Mouse (Mus musculus) MEL (cell line): Measurements from ENCODE around the gene Hspa2. TPM values are rescaled to one million over a fixed set of nuclear protein-coding genes. Genes with fewer than 3 reads are reported as not detected.
"Not testable (repeated sequence)": the region's sequence is repeated elsewhere in the genome, so short reads cannot be mapped to it uniquely, and the experiment has no call there.

Source experiments
- DNase-seq: peaks from one replicate; pipeline ENCODE4 v3.0.0; 2011; ENCODE audit warnings: low read depth, low spot score
- H3K27ac ChIP-seq: 2 replicates; pipeline ENCODE4 v1.5.1; 2012; ENCODE audit warnings: low read depth, mild to moderate bottlenecking, control low read depth, low read length, moderate library complexity; ENCODE audit not compliant: control insufficient read depth
- H3K27me3 ChIP-seq, 2 experiments: fragments of 150-350 bp in 1 of 2; sonication (generic) in 1 of 2; 2 replicates each; pipeline ENCODE4 v1.6.1; 2012; ENCODE audit warnings: low read length in 2 of 2, mild to moderate bottlenecking in 2 of 2, improper control_type of control experiment in 1 of 2, moderate library complexity in 1 of 2; ENCODE audit not compliant: insufficient read depth in 2 of 2, control insufficient read depth in 1 of 2
- H3K36me3 ChIP-seq, 2 experiments: 2 replicates each; pipeline ENCODE4 v1.6.1; 2012 to 2014; ENCODE audit warnings: low read length in 2 of 2, improper control_type of control experiment in 1 of 2, inconsistent platforms in 1 of 2, mild to moderate bottlenecking in 1 of 2; ENCODE audit not compliant: insufficient read depth in 2 of 2, control insufficient read depth in 1 of 2
- H3K4me1 ChIP-seq, 2 experiments: fragments of 150-350 bp in 1 of 2; sonication (generic) in 1 of 2; 2 replicates each; pipeline ENCODE4 v1.6.1; 2012; ENCODE audit warnings: low read length in 2 of 2, improper control_type of control experiment in 1 of 2, mild to moderate bottlenecking in 1 of 2; ENCODE audit not compliant: insufficient read depth in 2 of 2, control insufficient read depth in 1 of 2
- H3K4me3 ChIP-seq, 2 experiments: fragments of 150-350 bp in 1 of 2; sonication (generic) in 1 of 2; 2 replicates each; pipeline ENCODE4 v1.5.1; 2012; ENCODE audit warnings: low read depth in 2 of 2, low read length in 2 of 2, mild to moderate bottlenecking in 2 of 2, moderate library complexity in 2 of 2, control low read depth in 1 of 2, improper control_type of control experiment in 1 of 2; ENCODE audit not compliant: control insufficient read depth in 1 of 2, insufficient read depth in 1 of 2
- H3K79me2 ChIP-seq: 2 replicates; pipeline ENCODE4 v1.6.1; 2012; ENCODE audit warnings: mild to moderate bottlenecking, low read length, moderate library complexity; ENCODE audit not compliant: control insufficient read depth, poor library complexity, insufficient read depth
- H3K9ac ChIP-seq: 2 replicates; pipeline ENCODE4 v1.6.1; 2012; ENCODE audit warnings: low read depth, mild to moderate bottlenecking, control low read depth, low read length, moderate library complexity; ENCODE audit not compliant: control insufficient read depth, poor library complexity, severe bottlenecking
- H3K9me3 ChIP-seq: fragments of 150-350 bp; sonication (generic); replicated peaks from 2 replicates; pipeline ENCODE4 v1.6.1; 2012; ENCODE audit warnings: mild to moderate bottlenecking, low read length, improper control_type of control experiment, moderate library complexity; ENCODE audit not compliant: insufficient read depth
- E2F4 ChIP-seq: IDR thresholded peaks from 2 replicates; pipeline ENCODE4 v1.6.1; 2011; ENCODE audit warnings: low read depth, low read length, improper control_type of control experiment, borderline replicate concordance
- ETS1 ChIP-seq: IDR thresholded peaks from 2 replicates; pipeline ENCODE4 v1.6.1; 2012; ENCODE audit warnings: low read depth, mild to moderate bottlenecking, inconsistent platforms, low read length, improper control_type of control experiment, moderate library complexity
- MAFK ChIP-seq: IDR thresholded peaks from 2 replicates; pipeline ENCODE4 v1.6.1; 2011; ENCODE audit warnings: low read depth, mild to moderate bottlenecking, low read length, improper control_type of control experiment, borderline replicate concordance
- MEF2A ChIP-seq: IDR thresholded peaks from 2 replicates; pipeline ENCODE4 v1.6.1; 2014; ENCODE audit warnings: low read depth, mild to moderate bottlenecking, inconsistent platforms, low read length, improper control_type of control experiment; ENCODE audit not compliant: poor library complexity, insufficient replicate concordance, severe bottlenecking; ENCODE audit errors: extremely low read depth
- MXI1 ChIP-seq: IDR thresholded peaks from 2 replicates; pipeline ENCODE4 v1.6.1; 2011; ENCODE audit warnings: mild to moderate bottlenecking, low read depth, low read length, improper control_type of control experiment
- MYB ChIP-seq: IDR thresholded peaks from 2 replicates; pipeline ENCODE4 v1.6.1; 2011; ENCODE audit warnings: mild to moderate bottlenecking, low read depth, low read length, improper control_type of control experiment
- MYC ChIP-seq: IDR thresholded peaks from 2 replicates; pipeline ENCODE4 v1.6.1; 2011; ENCODE audit warnings: low read depth, mild to moderate bottlenecking, low read length, improper control_type of control experiment, moderate library complexity
- NRF1 ChIP-seq: IDR thresholded peaks from 2 replicates; pipeline ENCODE4 v1.6.1; 2014; ENCODE audit warnings: low read depth, mild to moderate bottlenecking, inconsistent platforms, low read length, improper control_type of control experiment, moderate library complexity; ENCODE audit not compliant: poor library complexity, insufficient read depth, severe bottlenecking
- POLR2AphosphoS2 ChIP-seq: IDR thresholded peaks from 2 replicates; pipeline ENCODE4 v1.6.1; 2011; ENCODE audit warnings: low read length, improper control_type of control experiment
- RAD21 ChIP-seq: IDR thresholded peaks from 2 replicates; pipeline ENCODE4 v1.6.1; 2011; ENCODE audit warnings: mild to moderate bottlenecking, low read depth, low read length, improper control_type of control experiment
- TBP ChIP-seq: IDR thresholded peaks from 2 replicates; pipeline ENCODE4 v1.8.0; 2011; ENCODE audit warnings: low read depth, low read length, improper control_type of control experiment
- ZMIZ1 ChIP-seq: IDR thresholded peaks from 2 replicates; pipeline ENCODE4 v1.6.1; 2012; ENCODE audit warnings: low read depth, mild to moderate bottlenecking, inconsistent platforms, low read length, improper control_type of control experiment, moderate library complexity
- ZNF384 ChIP-seq: IDR thresholded peaks from 2 replicates; pipeline ENCODE4 v1.6.1; 2012; ENCODE audit warnings: low read depth, mild to moderate bottlenecking, inconsistent platforms, low read length, improper control_type of control experiment
- polyA plus RNA-seq, 2 experiments: library from polyadenylated mRNA; stranded (reverse) in 1 of 2; unstranded in 1 of 2; fragments of >175 nt in 1 of 2; fragments of >200 nt in 1 of 2; gene quantifications; 2 replicates each; pipeline versions ENCODE4 v1.2.1 to v1.2.4; 2012; ENCODE audit warnings: low replicate concordance in 2 of 2, low read depth in 1 of 2; ENCODE audit not compliant: insufficient read length in 2 of 2, insufficient read depth in 1 of 2, missing spikeins in 1 of 2
- total RNA-seq: library from RNA; depleted of rRNA; stranded (reverse); fragments of 300-350 nt; gene quantifications from 2 replicates; pipeline ENCODE4 v1.2.3, GENCODE M21; 2012

The Hspa2 gene
- total and polyA plus RNA-seq, 3 experiments = 6.6 to 9.3 TPM; not detected in 1

- Histone ChIP-seq H3K4me1 (no peaks in the 10 kb centered on the region), H3K9ac (no peak overlapping the region), H3K27ac (no peak overlapping the region), H3K9me3 (no peaks in the 10 kb centered on the region), H3K79me2 (no peaks in the 10 kb centered on the region), H3K27me3 (peaks cover 3 to 8% of the 10 kb centered on the region in 2 experiments; a peak in 3 of 4 replicates), H3K36me3 (no peaks in the 10 kb centered on the region), H3K4me3 (no peak overlapping the region)
- no peak for TF ChIP-seq MXI1
- TF ChIP-seq ZMIZ1 = no peak
- no peak for TF ChIP-seq MEF2A
- no peak for TF ChIP-seq E2F4
- no peak for TF ChIP-seq MYC
- TF ChIP-seq MAFK = no peak
- no peak for TF ChIP-seq ETS1
- TF ChIP-seq POLR2AphosphoS2 = no peak
- TF ChIP-seq ZNF384 = no peak
- DNase-seq = no peak
Observed at GRCm38 (mm10) chr12:76435084-76435483, 31.1 kb downstream of the Hspa2 start.

DNA sequence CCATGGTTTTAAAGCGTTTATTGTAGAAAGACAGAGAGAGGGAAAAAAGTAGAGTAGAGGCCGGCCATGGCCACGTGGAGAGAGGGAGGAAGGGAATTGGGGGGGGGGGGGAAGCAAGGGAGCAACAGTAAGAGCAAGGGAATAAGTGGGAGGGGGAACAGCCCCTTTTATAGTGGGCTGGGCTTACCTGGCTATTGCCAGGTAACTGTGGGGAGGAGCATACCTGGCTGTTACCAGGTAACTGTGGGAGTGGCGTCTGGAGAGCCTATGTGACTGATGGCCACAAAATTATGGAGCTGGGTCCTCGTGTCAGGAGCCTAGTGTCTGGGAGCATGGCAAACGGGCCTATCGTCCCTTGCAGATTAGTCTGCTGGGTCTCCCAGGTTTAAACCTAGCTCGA lies 31.6 kb downstream of the Hspa2 start:
- H3K4me3 ChIP-seq = no peak overlapping the region
- DNase-seq = no peak
- no peaks in the 10 kb centered on the region for H3K9me3 ChIP-seq
- no peak overlapping the region for H3K9ac ChIP-seq
- no peaks in the 10 kb centered on the region for H3K36me3 ChIP-seq
- no peak for TF ChIP-seq MYB
- no peak for TF ChIP-seq RAD21
- no peak for TF ChIP-seq NRF1
- no peaks in the 10 kb centered on the region for H3K79me2 ChIP-seq
- no peaks in the 10 kb centered on the region for H3K4me1 ChIP-seq
- peaks cover 3 to 8% of the 10 kb centered on the region in 2 experiments; a peak in 3 of 4 replicates for H3K27me3 ChIP-seq
- no peak overlapping the region for H3K27ac ChIP-seq

GRCm38 (mm10) chr12:76443488-76443887 lies 39.5 kb downstream of the Hspa2 start:
- not testable (repeated sequence) for H3K9me3 ChIP-seq, DNase-seq, H3K4me1 ChIP-seq, H3K4me3 ChIP-seq, H3K9ac ChIP-seq, H3K27me3 ChIP-seq, H3K27ac ChIP-seq
- H3K79me2 ChIP-seq = peaks cover 35% of the 10 kb centered on the region
- H3K36me3 ChIP-seq = peaks cover 11 to 14% of the 10 kb centered on the region in 2 experiments
- peak; percentile 95 for TF ChIP-seq TBP
